Mouse (Mus musculus) induced T-regulatory cell, adult 2 months (primary cell): ENCODE measurements around the gene Ift27.
A peak's percentile ranks its signal among the peaks of the same experiment; 100 is the strongest.

Experiments
- DNase-seq: peaks from one replicate; pipeline ENCODE4 v3.0.0-alpha.2; 2012; ENCODE audit warnings: low read depth

Gene Ift27

DNA sequence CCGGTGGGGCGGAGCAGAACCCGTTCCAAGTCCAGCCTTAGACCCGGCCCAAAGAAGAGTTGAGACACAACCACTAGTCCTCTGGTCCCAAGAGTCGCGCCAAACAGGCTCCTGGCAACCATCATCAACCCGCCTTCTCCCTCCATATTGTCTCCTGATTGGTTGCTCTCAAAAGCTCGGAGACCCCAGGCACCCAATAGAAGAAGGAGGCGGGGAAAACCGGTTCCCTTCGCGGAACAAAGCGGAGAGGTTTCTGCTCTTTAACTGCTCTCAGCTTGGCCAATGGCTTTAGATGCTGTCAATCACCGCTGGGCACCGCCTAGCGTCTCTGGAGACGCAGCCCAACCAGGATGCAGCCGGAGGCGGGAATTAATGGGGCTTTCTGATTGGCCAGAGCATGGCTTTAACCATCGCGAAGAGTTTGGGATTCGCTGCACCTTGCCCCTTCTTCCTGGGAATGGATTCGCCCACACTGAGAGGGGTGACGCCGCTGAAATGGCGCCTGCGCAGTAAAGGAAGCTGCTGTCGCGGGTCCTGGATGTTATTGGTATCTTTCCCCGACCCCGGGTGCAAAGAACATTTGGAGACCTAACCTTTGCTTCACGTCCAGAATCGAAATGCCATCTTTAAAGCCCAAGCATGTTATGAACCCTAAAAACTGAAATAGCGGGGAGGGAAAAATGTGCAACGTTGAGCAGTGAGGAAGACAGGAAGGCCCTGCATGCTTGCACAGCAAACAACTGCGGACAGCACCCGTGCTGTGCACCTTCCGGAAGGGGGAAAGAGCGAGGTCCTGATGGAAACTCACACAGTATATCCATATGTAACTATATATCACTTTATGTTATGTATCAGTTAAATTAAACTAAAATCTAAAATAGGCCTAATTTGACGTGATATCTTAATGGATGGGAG is at the start of gene Ift27:
Gene Ift27 (minus strand): TSS at position 136 of the 915 bp plus-strand sequence.
- peak; percentile 99 for DNase-seq

DNA sequence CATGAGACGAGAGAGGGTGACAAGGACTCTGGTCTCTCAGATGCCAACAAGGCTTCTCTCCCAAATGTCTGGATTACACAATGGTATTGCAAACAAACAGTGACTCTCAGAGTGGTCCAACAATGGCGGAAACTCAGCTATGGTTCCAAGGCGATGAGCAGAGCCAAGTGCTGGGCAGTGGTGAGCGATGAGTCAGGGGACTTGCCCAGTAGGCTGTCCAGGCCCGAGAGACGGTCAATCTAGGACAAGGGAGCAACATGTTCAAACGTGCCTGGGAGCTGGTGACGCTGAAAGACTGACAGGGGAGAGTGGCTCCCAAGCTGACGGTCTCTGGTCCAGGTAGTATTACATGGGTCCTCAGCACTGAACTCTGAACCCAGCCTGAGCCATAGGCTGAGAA is 41.4 kb upstream of the Ift27 start:
- no peak for DNase-seq

GRCm38 (mm10) chr15:78211367-78211766 is 37.5 kb upstream of the Ift27 start:
- DNase-seq: no peak

- DNase-seq: no peak
These were observed 36.3 kb upstream of the Ift27 start for GRCm38 (mm10) chr15:78210203-78210602.

GRCm38 (mm10) chr15:78206312-78206711 is 32.4 kb upstream of the Ift27 start, which contains the start of gene Pvalb:
Gene Pvalb, minus strand, starts transcription at chr15:78206400.
- DNase-seq: no peak

- DNase-seq: no peak
These were observed 31.3 kb upstream of the Ift27 start for GRCm38 (mm10) chr15:78205192-78205591.

DNA sequence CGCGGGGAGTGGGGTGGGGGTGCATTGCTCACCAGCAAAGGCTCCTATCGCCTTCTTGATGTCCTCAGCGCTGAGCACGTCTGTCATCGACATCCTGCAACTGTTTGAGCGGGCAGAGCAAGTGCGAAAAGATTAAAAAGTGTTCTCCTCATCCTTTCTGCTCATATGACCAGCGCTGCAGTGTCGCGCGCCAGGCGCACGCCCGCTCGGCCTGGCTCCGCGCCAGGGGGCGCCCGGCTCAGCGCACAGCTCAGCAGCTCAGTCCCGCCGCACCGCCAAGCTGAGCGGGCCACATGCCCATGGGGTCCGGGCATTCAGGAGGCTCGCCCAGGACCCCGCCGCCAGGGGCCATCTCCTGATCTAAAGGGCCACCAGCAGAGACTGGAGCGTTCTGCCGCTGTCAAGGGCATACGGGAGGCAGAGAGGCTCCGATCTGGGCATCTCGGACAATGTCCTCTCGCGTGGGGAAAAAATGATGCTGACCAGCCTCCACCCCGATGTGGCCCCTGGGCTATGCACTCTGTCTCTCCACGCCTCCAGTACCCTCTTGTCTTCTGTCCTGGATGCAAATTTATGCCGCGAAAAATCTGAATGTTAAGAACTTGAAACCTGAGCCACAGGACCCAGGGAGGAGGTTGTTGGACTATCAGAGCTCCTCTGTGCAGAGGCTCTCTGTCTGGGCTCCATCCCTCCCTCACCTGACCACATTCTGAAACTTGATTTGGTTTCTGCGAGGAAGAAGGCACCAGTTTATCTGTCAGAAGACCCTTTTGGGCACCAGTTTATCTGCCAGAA is 30.3 kb upstream of the Ift27 start:
- no peak for DNase-seq

DNA sequence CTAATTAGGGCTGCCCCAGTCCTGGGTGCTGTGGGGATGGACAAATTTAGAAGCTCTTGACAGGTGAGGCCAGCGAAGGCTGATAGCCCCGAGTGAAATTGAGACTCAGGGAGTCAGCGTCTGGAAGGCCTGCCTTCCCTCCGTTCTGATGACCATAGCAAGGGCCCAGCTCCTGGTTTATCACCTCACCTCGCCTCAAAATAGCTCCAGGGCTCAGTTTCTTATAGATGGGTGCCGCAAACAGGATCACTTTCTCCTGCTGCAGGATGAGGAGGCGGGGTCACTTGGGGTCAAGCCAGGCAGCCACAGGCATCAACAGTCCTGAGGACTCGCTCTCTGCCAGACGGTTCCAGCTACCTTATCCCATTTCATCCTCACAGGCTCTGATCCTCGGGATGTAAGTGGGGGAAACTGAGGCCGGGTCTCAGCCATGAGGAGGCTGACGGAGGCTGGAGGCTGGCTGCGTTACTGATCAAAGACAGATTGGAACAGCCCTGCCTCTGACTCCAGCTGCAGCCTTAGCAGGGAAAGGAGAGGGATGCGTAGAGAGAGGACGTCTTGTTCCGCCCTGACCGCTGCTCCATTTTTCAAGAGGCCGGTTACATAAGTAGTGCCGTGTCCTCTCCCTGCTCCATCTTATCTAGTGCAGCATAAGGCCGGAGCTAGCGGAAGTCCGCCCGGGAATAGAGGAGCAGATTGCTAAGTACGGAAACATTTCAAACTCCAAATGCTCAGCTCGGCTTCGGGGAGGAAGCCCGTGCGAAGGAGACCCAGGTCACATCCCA is 21.4 kb upstream of the Ift27 start:
- DNase-seq: no peak

- DNase-seq: no peak
These were observed 20.4 kb upstream of the Ift27 start for GRCm38 (mm10) chr15:78194320-78194719.

- DNase-seq: no peak
These were observed 15.7 kb upstream of the Ift27 start for GRCm38 (mm10) chr15:78189636-78190035.

- no peak for DNase-seq
These were observed 14.6 kb upstream of the Ift27 start for GRCm38 (mm10) chr15:78188546-78188945.

- no peak for DNase-seq
These were observed 13.0 kb upstream of the Ift27 start for GRCm38 (mm10) chr15:78186906-78187305.

- DNase-seq: no peak
These were observed 11.7 kb upstream of the Ift27 start for GRCm38 (mm10) chr15:78185609-78186008.

- peak; percentile 55 for DNase-seq
These were observed 10.9 kb upstream of the Ift27 start for GRCm38 (mm10) chr15:78184855-78185254.

DNA sequence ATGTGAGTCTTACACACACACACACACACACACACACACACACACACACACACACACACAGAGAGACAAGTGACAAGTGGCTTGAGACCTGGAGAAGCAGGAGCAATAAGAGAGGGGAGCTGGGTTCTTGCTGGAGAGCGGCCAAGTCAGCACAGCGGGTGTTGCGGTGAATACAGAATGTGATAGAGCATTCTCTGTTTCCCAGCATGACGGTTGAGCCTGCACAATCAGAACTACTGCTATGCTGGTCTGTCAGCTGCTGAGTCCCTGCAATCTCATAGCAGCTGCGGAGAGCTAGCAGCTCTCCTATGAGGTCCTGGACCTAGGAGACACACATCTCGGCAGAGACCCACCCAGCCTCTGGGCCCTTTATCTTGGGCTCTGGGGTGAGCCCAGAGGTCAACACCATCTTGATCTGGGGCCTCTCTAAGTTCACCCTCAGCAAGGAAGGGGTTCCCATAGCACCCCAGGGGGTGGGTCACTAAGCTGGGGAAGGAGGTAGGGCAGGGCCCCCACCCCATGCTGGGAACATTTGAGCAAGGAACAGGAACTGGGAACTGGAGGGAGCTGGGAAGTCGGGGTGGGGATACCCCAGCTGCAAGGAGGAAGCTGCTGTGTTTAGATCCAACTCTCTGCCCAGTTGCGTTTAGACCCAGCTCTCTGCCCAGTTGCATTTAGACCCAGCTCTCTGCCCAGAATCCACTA is 7.9 kb upstream of the Ift27 start:
- DNase-seq: no peak

DNA sequence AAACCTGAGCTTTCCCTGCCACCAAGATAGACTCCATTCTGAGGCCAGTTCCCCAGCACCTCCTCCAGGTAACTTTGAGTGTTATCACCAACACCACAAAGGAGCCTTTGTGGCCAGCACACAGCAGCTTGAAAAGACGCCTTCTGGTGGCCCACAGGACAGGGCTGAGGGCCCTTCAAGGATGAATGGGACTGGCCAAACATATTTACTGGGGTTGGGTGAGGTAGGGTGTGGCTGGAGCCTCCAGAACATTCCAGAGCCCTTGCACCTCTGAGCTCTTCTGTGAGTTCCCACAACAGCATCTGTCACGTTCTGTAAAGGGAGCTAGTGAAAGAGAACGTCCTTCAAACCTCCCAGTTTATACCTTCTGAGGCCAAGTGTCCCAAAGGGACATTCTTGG is 5.9 kb upstream of the Ift27 start:
- no peak for DNase-seq

- DNase-seq: peak; percentile 82
These were observed 4.5 kb upstream of the Ift27 start for GRCm38 (mm10) chr15:78178397-78178796.

- DNase-seq: no peak
These were observed 3.4 kb upstream of the Ift27 start for GRCm38 (mm10) chr15:78177257-78177656.

GRCm38 (mm10) chr15:78174887-78175245 is 959 bp upstream of the Ift27 start:
- no peak for DNase-seq

DNA sequence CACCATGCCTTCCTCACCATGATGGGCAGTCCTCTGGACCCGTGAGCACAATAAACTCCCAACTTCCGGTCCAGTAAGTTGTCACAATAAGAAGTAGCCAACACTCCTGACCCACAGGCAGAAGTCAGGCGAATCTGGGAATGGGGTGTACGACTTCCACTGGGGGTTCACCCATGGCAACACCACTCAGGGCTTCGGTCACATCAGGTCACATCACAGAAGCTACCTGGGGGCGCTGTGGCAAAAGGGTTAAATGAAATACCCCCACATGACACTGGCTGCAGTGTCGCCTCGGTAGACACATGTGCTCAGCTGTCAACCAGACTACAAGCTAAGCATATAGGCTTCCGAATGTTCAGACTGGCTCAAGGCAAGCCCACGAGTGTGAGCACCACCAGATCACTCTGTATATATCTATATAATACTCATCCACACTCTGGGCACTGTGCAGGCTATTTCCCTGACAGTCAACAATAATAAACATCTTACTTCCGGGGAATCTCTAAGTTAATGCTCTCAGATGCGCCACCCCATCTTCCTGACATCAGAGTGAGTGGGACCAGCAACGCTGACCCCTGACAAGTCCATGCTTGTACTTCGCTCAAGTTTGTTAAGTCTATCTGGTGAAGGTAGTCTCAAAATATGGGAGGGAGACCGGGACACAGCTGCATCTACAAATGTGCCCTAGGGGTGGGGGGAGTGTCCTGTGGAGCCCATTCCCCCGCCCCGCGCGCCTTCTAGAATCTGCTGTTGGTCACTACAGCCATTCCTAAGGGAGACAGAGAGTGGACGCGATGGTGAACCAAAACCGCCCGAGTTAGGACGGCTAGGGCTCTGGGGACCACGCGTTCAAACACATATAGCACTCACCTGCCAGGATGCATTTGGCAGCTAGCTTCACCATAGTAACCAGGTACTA is 749 bp downstream of the Ift27 start:
- DNase-seq: no peak
